Mouse (Mus musculus): ENCODE measurements around the gene Acsl3.

The Acsl3 gene

DNA sequence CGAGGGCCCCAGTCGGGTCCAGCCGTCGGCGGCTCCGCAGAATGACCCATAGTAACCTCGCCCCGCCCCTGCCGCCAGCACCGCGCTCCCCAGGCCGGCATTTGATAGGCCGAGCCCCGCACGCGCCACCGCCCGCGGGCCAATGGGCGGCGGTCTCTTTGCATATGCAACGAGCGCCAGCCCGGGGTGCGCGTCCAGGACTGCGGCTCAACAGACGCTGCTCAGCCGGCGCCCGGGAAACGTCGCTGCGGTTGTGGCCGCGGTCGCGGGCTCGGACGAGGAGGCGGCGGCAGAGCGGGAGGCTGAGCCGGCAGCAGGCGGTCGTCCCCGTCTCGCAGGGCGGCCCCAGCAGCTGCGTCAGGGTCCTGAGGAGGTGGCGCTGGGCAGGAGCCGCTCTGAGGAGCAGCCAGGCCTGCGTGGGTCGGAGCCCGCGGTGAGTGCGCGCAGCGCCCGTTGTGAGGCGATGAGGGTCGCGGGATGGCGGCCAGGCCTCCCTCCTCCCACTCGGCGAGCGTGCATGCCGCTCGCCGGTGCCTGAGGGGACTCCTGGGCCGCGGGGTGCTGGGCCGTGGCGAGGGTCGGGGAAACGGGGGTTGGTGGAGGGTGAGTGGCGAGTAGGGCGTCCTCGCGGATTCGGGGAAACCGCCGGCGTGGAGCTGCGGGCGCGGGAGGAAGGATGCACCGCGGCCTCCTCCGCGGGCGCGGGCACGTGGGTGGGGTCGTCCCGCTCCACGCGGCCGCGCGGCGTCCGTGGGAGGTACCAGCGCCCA, at the start of gene Acsl3, which contains the start of gene Utp14b:
Gene Acsl3 (plus strand): TSS at position 155 of the 770 bp plus-strand sequence.
Gene Utp14b (plus strand): TSS at position 368 of the 770 bp plus-strand sequence.
- DNase-seq (ENCODE audit: low spot score) = peak; percentile 97

DNA sequence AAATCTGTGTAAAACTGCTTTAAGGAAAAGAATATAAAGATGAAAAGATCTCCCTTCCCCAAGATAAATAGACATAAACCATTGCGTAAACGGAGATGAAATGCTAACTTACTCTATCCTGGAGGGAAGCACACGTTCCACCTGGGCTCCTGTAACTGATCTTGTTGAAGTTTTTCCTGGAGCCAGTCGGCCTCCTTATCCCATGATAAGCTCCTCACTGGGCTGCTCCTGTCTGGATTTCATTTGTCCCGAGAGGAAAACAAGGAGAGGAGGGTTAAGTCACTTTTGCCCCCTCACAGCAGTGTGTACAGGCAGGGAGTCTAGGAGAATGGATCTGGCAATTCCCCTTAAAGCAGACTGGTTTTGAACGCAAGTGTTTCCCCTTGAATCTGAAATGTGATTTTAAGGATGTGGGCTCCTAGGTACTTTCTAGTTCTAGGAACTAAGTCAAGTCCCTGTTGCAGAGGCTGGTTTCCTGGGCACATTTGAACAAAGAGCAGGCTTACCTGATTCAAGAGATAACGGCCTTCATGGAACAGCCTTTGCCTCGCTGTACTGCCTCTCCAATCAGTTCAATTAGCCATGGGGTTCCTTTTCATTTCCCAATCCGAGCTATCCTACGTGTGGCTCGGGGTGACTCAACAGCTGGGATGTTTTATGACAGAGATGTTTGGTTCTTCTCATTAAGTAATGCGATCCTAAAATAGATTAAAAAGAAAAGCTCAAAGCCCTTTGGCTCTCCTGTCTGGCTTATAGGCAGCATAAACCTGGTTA, 48.3 kb upstream of the Acsl3 start:
- DNase-seq (ENCODE audit: low spot score) = peak; percentile 27

DNA sequence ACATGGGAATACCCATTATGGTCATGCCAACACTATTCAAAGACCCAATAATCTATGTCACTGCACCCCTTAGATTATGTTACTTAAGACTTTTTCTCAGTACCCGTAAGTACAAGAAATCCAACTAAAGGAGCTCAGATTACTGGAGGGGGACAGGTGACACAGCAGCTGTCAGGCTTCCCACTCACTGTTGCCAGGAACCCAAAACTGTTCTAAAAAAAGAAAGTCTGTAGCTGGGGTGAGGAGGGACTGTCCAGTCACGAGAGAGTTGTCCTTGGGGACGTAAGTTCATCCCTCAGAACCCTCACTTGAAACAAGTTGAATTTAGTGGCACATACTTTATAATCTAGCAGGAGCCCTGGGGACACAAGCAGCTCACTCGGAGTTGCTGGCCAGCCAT, 46.6 kb upstream of the Acsl3 start:
- no peak for DNase-seq (ENCODE audit: low spot score)

DNA sequence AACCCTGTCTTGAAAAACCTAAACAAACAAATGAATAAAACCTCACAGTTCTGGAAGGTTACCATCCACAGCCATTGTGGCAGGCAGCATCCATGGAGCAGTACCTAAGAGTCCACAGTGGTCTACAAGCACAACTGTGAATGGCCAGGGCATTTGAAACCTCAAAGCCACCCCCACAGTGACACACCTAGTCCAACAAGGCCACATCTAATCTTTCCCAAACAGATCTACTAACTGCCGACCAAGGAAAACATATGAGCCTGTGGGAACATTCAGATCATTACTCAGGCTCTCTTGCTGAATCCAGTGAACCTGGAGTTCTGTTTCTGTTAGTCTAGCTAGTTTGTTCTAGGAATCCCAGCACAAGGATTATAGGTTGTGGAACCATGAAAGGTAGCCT, 44.7 kb upstream of the Acsl3 start:
- no peak for DNase-seq (ENCODE audit: low spot score)

GRCm38 (mm10) chr1:78624352-78624751, 33.3 kb upstream of the Acsl3 start:
- DNase-seq (ENCODE audit: low spot score) = no peak

GRCm38 (mm10) chr1:78634486-78634885, 23.1 kb upstream of the Acsl3 start:
- no peak for DNase-seq (ENCODE audit: low spot score)

GRCm38 (mm10) chr1:78640871-78641270, 16.8 kb upstream of the Acsl3 start:
- no peak for DNase-seq (ENCODE audit: low spot score)

DNA sequence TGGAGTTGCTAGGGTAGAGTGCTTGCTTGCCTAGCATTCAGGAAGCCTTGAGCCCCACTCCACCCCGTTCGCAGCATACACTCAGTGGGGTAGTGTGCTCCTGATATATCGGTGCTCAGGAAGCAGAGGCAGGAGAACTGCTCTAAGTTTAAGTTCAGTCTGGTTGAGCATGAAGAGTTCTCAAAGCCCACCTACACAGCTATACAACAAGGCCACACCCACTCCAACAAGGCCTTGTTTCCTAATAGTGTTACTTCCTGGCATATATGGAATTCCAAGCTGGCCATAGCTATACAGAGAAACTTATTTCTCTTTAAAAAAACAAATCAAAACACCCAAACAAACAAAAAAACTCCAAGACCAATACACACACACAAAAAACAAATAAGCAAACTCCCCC, 15.8 kb upstream of the Acsl3 start:
- no peak for DNase-seq (ENCODE audit: low spot score)

DNA sequence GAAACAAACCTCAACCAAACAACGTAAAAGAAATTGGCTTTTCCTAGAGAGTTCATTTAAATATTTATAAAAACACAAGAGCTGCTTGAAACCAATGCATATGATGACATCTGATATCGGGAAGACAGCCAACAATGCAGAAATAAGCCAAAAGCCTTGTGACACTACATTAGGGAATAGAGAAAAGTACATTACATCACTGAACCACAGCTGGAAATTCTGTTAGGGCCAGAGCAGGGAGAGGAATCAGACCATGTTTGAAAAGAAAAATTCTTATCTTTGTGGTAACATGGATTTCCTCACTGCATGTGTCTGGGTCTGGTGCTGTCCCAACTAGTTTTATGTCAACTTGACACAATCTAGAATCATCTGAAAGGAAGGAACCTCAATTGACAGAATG, 15.4 kb upstream of the Acsl3 start:
- DNase-seq (ENCODE audit: low spot score) = no peak

DNA sequence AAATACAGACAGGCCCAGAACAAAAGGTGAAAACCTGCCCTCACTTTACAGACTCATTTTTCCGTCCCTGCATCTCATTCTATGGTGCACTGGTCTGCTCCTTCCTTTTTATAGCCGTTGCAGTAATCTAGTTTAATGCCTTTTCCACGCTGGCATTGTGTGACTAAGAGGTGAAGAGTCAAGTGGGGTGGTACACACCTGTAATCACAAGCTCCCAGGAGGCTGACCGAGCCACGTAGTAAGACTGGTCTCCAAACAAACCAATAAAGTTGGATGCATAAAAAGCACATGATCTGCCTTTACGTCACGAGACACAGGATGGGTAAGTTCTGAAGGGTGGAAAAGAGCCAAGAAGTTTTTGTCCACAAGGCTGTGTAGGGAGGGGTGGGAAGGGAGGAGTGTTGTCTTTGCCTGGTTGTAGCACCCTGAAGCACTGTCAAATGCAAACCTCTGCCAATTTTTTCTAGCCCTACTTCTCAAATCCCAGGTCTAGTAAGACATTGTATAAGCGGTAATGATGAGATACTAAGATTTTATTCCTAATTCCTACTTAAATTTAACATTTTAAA, 10.2 kb upstream of the Acsl3 start:
- DNase-seq (ENCODE audit: low spot score) = peak; percentile 9

GRCm38 (mm10) chr1:78649269-78650061, 8.2 kb upstream of the Acsl3 start:
- DNase-seq (ENCODE audit: low spot score) = peak; percentile 78

DNA sequence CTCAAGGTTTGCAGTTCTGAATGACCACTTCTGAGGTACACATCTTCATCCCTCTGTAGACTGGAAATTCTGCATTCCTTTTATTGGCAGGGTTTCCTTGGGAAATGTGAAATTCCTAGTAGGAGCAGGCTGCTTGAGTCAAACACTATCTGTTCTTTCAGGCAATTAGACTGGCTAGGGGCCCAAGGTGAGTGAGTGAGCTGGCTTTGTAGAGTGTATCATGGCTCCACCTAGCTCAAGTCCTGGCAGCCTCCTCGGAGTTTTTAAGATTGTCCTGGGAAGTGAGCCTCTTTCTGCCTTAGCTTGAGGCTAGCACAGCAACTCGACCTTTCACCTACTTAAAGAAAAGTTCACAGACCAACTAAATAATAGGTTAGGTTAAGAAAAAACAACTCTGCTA, 1.2 kb upstream of the Acsl3 start:
- DNase-seq (ENCODE audit: low spot score) = peak; percentile 43

DNA sequence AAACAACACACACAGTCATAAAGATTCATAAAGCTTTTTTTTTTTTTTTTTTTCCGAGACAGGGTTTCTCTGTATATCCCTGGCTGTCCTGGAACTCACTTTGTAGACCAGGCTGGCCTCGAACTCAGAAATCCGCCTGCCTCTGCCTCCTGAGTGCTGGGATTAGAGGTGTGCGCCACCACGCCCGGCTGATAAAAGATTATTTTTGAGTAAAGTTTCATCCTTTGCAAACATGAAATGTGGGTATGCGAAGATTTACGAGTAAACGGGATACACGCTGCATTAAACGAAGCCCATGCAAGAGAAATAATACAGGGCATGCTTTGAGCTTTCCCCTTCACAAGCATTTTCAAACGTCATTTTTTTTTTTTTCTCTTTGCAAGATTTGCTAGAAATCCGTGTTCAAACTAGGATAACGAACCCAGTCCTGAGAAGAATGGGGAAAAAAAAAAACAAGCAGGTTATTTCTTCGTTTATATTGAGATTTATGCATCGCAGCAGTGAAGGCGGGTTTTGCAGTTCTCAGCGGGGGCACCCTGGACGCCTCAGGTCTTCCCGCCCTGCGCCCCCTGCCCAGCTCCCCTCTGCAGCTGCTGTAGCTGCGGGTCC, 500 bp upstream of the Acsl3 start:
- peak; percentile 18 for DNase-seq (ENCODE audit: low spot score)

- DNase-seq (ENCODE audit: low spot score) = peak; percentile 50
Observed at GRCm38 (mm10) chr1:78658441-78659269, 1.0 kb downstream of the Acsl3 start.

GRCm38 (mm10) chr1:78659270-78659823, 1.7 kb downstream of the Acsl3 start:
- no peak for DNase-seq (ENCODE audit: low spot score)

GRCm38 (mm10) chr1:78664326-78664725, 6.7 kb downstream of the Acsl3 start:
- no peak for DNase-seq (ENCODE audit: low spot score)

DNA sequence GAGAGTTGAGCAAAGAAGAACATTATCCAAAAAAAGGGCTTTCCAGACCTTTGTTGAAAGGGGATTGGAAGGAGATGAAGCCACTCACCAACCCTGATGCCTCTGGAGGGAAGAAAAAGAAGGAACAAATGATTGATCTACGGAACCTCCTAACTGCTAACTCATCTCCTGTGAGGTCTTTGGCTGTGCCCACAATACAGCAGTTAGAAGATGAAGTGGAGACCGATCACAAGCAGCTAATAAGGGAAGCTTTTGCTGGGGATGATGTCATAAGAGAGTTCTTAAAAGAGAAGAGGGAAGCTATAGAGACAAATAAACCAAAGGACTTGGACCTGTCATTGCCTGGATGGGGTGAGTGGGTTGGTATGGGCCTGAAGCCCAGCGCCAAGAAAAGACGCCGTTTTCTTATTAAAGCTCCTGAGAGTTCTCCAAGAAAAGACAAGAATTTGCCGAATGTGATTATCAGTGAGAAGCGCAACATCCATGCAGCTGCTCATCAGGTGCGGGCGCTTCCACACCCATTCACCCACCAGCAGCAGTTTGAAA, 8.4 kb downstream of the Acsl3 start:
- DNase-seq (ENCODE audit: low spot score) = no peak

GRCm38 (mm10) chr1:78666585-78666984, 9.0 kb downstream of the Acsl3 start:
- DNase-seq (ENCODE audit: low spot score) = no peak

GRCm38 (mm10) chr1:78682291-78682690, 24.7 kb downstream of the Acsl3 start:
- DNase-seq (ENCODE audit: low spot score) = no peak

DNA sequence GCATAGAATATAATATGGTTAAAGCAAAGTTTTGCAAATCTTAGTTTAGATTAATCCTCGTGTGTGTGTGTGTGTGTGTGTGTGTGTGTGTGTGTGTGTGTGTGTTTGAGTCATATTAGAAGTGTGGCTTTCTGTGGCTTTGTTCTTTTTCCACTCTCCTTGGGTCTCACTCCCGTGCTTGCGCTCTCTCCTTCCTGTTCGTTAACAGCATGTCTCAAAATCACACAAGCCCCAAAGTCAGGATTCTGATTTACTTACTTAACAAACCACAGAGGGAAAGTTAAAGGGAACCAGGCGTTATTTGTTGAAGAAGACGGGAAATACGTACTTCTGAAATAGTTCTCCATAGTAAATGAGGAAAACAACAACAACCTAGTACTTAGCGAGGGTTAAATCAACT, 26.5 kb downstream of the Acsl3 start:
- no peak for DNase-seq (ENCODE audit: low spot score)
